Mouse (Mus musculus): ENCODE measurements around the gene Ipo13. TPM values are rescaled to one million over a fixed set of nuclear protein-coding genes. Genes with fewer than 3 reads are reported as not detected.

Gene Ipo13
- polyA plus RNA-seq, 1 experiment, result 96.0 TPM

DNA sequence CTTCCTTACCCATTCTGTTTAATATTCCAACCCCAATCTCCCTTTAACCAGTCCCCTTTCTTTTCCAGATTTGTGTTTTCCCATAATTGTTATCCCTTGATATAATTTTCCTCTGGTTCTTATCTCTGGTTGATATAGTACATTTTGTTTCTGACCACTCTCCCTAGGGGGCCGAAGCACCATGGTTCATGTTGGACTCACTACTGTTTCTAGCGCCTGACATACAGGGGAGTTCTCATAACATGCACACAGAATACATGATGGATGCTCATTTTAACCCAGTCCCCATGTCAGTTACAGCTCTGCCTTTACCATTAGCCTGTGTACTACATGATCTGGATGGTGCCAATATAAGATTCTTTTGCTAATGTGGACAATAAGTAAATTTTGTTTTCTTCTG, 26.9 kb downstream of the Ipo13 start:
- TF ChIP-seq CTCF (IDR thresholded peaks at IDR 0.05; ENCODE audit: borderline replicate concordance, control insufficient read depth, extremely low read depth, insufficient read depth, low read length, poor library complexity) (no peak), POLR2A (IDR thresholded peaks at IDR 0.05; ENCODE audit: control insufficient read depth, extremely low read depth, insufficient read depth, low read length, poor library complexity) (no peak)
- Histone ChIP-seq H3K4me3 (ENCODE audit: control insufficient read depth, insufficient read depth, low read length) (no peak overlapping the region), H3K36me3 (ENCODE audit: control insufficient read depth, insufficient read depth, low read length) (no peaks in the 10 kb centered on the region; the same call in 1 of the 2 replicates), H3K27ac (ENCODE audit: control insufficient read depth, insufficient read depth, low read length) (no peak overlapping the region), H3K4me1 (replicated peaks; ENCODE audit: control insufficient read depth, insufficient read depth, low read length) (peaks cover 20% of the 10 kb centered on the region), H3K27me3 (ENCODE audit: control insufficient read depth, insufficient read depth, low read length) (no peaks in the 10 kb centered on the region)
- WGBS, result 93% methylated on average over 2 of the region's 2 CpGs
- DNase-seq, result no peak

DNA sequence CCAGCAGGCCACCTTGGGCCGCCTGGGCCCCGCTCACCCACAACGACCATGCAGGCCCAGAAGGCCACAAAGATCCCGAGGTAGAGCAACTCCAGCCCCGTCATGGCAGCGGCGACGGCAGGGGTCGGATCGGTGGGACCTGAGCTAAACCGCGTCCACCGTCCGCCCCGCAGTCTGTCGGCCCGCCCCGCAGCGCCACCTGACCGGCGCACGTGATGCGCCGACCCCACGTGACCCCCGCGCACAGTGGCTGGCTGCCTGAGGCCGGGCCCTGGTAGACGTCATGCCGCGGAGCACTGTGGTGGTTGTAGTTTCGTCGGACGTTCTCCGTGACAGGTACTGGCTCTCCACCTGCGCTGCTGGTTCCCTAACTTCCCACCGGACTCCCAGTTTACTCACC, 27.7 kb downstream of the Ipo13 start, which contains the start of gene Atp6v0b:
Gene Atp6v0b, minus strand, starts transcription at position 201 of the 400 bp plus-strand sequence.
- no peaks in the 10 kb centered on the region; the same call in 1 of the 2 replicates for H3K36me3 ChIP-seq (ENCODE audit: control insufficient read depth, insufficient read depth, low read length)
- H3K4me1 ChIP-seq (replicated peaks; ENCODE audit: control insufficient read depth, insufficient read depth, low read length), result peaks cover 19% of the 10 kb centered on the region
- under 1% methylated on average over 37 of the region's 37 CpGs for WGBS
- peak within 1 kb of the TSS; percentile 89 for H3K4me3 ChIP-seq (ENCODE audit: control insufficient read depth, insufficient read depth, low read length)
- peak; percentile 96 for DNase-seq
- TF ChIP-seq POLR2A (IDR thresholded peaks at IDR 0.05; ENCODE audit: control insufficient read depth, extremely low read depth, insufficient read depth, low read length, poor library complexity) (peak; percentile 75), CTCF (IDR thresholded peaks at IDR 0.05; ENCODE audit: borderline replicate concordance, control insufficient read depth, extremely low read depth, insufficient read depth, low read length, poor library complexity) (peak; percentile 26; the same call in 1 of the 2 replicates)
- no peaks in the 10 kb centered on the region; the same call in 1 of the 2 replicates for H3K27me3 ChIP-seq (ENCODE audit: control insufficient read depth, insufficient read depth, low read length)
- H3K27ac ChIP-seq (ENCODE audit: control insufficient read depth, insufficient read depth, low read length), result no peak within 1 kb of the TSS

DNA sequence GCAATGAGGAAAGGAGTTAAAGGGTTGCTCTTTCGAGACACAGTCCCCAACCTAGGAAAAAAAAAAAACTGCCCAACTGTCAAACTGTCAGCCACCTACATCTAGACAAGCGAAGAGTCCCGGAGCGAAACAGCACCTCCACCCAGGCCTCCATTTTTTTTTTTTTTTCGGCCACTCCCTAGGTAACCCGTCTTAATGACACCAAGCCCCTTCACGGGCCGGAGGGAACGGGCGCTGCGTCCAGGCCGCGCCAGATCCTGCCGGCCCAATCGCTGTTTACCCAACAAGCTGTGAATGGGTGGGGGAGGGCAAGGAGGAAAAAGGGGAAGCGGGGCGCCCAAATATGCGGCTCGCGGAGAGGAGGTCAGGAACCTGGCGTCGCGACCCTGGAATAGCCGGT, 28.2 kb downstream of the Ipo13 start:
- no peaks in the 10 kb centered on the region; the same call in 1 of the 2 replicates for H3K27me3 ChIP-seq (ENCODE audit: control insufficient read depth, insufficient read depth, low read length)
- WGBS, result under 1% methylated on average over 24 of the region's 24 CpGs
- no peaks in the 10 kb centered on the region; the same call in 1 of the 2 replicates for H3K36me3 ChIP-seq (ENCODE audit: control insufficient read depth, insufficient read depth, low read length)
- peaks cover 17% of the 10 kb centered on the region for H3K4me1 ChIP-seq (replicated peaks; ENCODE audit: control insufficient read depth, insufficient read depth, low read length)
- no peak for TF ChIP-seq POLR2A (IDR thresholded peaks at IDR 0.05; ENCODE audit: control insufficient read depth, extremely low read depth, insufficient read depth, low read length, poor library complexity)
- TF ChIP-seq CTCF (IDR thresholded peaks at IDR 0.05; ENCODE audit: borderline replicate concordance, control insufficient read depth, extremely low read depth, insufficient read depth, low read length, poor library complexity), result no peak
- H3K27ac ChIP-seq (ENCODE audit: control insufficient read depth, insufficient read depth, low read length), result no peak overlapping the region
- H3K4me3 ChIP-seq (ENCODE audit: control insufficient read depth, insufficient read depth, low read length), result peak overlapping the region; percentile 89
- no peak for DNase-seq

DNA sequence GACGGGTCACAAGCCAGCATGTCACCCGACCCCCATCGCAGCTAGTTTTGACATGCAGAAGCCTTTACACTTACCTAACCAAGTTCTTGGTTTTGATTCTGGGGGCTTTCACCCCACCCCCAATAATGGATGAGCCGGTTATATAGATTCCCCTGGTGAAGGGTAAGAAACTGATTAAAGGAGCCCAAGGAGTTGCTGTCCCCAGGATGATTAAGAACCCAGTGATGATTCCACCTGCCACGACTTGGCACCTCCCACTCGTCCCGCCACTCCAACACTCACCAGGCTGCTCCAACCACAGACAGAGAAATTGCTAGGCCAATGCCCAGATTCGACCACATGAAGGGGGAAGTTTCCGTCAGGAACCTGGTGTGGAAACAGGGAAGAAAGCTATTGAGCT, 28.8 kb downstream of the Ipo13 start:
- Histone ChIP-seq H3K36me3 (ENCODE audit: control insufficient read depth, insufficient read depth, low read length) (no peaks in the 10 kb centered on the region; the same call in 1 of the 2 replicates), H3K4me3 (ENCODE audit: control insufficient read depth, insufficient read depth, low read length) (peak overlapping the region; percentile 13), H3K27me3 (ENCODE audit: control insufficient read depth, insufficient read depth, low read length) (no peaks in the 10 kb centered on the region; the same call in 1 of the 2 replicates), H3K4me1 (replicated peaks; ENCODE audit: control insufficient read depth, insufficient read depth, low read length) (peaks cover 13% of the 10 kb centered on the region), H3K27ac (ENCODE audit: control insufficient read depth, insufficient read depth, low read length) (no peak overlapping the region)
- no peak for DNase-seq
- no peak for TF ChIP-seq CTCF (IDR thresholded peaks at IDR 0.05; ENCODE audit: borderline replicate concordance, control insufficient read depth, extremely low read depth, insufficient read depth, low read length, poor library complexity)
- TF ChIP-seq POLR2A (IDR thresholded peaks at IDR 0.05; ENCODE audit: control insufficient read depth, extremely low read depth, insufficient read depth, low read length, poor library complexity), result no peak
- 81% methylated on average over 9 of the region's 9 CpGs for whole genome bisulfite sequencing

DNA sequence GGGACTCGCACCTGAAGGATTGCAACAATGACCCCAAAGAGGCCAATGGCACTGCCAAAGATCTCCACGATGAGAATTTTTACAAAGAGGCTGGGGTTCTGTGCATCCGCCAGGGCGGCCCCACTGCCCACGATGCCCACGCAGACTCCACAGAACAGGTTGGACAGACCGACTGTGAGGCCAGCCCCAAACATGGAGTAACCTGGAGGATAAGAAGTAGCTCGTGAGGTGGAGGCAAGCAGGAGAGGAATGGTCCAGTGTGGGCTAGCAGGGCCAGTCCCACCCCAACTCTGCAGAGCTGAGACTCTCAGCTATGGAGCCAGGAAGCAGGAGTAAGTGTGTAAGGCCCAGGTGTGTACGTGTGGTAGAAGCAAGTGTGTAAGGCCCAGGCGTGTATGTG, 29.7 kb downstream of the Ipo13 start:
- Histone ChIP-seq H3K4me3 (ENCODE audit: control insufficient read depth, insufficient read depth, low read length) (no peak overlapping the region), H3K36me3 (ENCODE audit: control insufficient read depth, insufficient read depth, low read length) (no peaks in the 10 kb centered on the region; the same call in 1 of the 2 replicates), H3K4me1 (replicated peaks; ENCODE audit: control insufficient read depth, insufficient read depth, low read length) (peaks cover 10% of the 10 kb centered on the region), H3K27me3 (ENCODE audit: control insufficient read depth, insufficient read depth, low read length) (no peaks in the 10 kb centered on the region; the same call in 1 of the 2 replicates), H3K27ac (ENCODE audit: control insufficient read depth, insufficient read depth, low read length) (no peak overlapping the region)
- TF ChIP-seq POLR2A (IDR thresholded peaks at IDR 0.05; ENCODE audit: control insufficient read depth, extremely low read depth, insufficient read depth, low read length, poor library complexity) (no peak), CTCF (IDR thresholded peaks at IDR 0.05; ENCODE audit: borderline replicate concordance, control insufficient read depth, extremely low read depth, insufficient read depth, low read length, poor library complexity) (no peak)
- WGBS, result 97% methylated on average over 10 of the region's 10 CpGs
- DNase-seq, result no peak

DNA sequence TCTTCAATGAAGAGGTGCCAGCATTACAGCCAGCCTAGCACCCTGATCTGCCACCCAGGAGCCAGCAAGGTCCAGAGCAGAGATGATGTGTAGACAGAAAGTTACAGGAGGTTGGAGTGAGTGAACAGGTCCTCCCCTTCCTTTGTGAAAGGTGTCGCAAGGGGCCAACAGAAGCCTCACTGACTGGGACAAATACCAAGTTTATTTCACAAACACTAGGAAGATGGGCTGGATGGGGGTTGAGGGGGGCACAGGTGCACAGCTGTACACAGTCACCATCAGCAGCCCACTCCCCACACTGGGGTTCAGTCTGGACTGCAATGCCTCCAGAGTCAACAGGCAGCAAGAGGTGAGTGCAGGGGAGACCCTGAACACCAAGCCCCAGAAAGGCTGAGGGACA, 30.7 kb downstream of the Ipo13 start:
- WGBS, result 100% methylated on average over 1 of the region's 1 CpGs
- H3K4me1 ChIP-seq (replicated peaks; ENCODE audit: control insufficient read depth, insufficient read depth, low read length), result peaks cover 10% of the 10 kb centered on the region
- TF ChIP-seq POLR2A (IDR thresholded peaks at IDR 0.05; ENCODE audit: control insufficient read depth, extremely low read depth, insufficient read depth, low read length, poor library complexity) (no peak), CTCF (IDR thresholded peaks at IDR 0.05; ENCODE audit: borderline replicate concordance, control insufficient read depth, extremely low read depth, insufficient read depth, low read length, poor library complexity) (no peak)
- no peaks in the 10 kb centered on the region; the same call in 1 of the 2 replicates for H3K36me3 ChIP-seq (ENCODE audit: control insufficient read depth, insufficient read depth, low read length)
- no peak for DNase-seq
- H3K27ac ChIP-seq (ENCODE audit: control insufficient read depth, insufficient read depth, low read length), result no peak overlapping the region
- no peak overlapping the region for H3K4me3 ChIP-seq (ENCODE audit: control insufficient read depth, insufficient read depth, low read length)
- H3K27me3 ChIP-seq (ENCODE audit: control insufficient read depth, insufficient read depth, low read length), result no peaks in the 10 kb centered on the region; the same call in 1 of the 2 replicates
